Mouse (Mus musculus) adrenal gland, adult 2 months (tissue): ENCODE results near the gene Palm. TPM values are rescaled to one million over a fixed set of nuclear protein-coding genes. Genes with fewer than 3 reads are reported as not detected.

ENCODE experiments used
- DNase-seq: peaks from one replicate; pipeline ENCODE4 v3.0.0; 2021
- polyA plus RNA-seq: library from polyadenylated mRNA; depleted of rRNA; stranded (reverse); fragments of >200 nt; gene quantifications from 2 replicates; pipeline ENCODE4 v1.2.3, GENCODE M21; 2012
- total RNA-seq, 2 experiments: library from RNA; stranded (reverse); gene quantifications; 2 replicates each; pipeline ENCODE4 v1.2.3; 2021

The Palm gene
- total and polyA plus RNA-seq, 3 experiments = 68.1 to 138 (median 105) TPM

- peak; percentile 64 for DNase-seq
These were observed 62.3 kb downstream of the Palm start for GRCm38 (mm10) chr10:79855558-79856184.

DNA sequence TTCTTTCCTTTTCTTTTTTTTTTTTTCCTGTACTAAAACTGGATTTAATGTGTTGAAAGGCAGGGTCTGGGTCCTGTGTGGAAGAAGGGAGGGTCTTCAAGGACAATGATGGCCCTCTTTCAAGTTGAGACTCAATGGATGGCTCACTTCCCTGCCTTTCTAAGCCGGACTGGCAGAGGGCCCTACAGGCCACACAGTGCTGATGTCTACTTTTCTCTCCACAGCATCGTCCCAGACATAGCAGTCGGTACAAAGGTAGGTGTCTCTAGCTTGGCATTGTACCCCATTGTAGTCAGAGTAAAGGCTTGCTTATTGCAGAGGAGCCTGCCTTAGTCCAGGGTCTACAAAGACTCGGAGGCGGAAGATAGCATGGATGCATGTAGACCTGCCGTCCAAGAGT is 62.9 kb downstream of the Palm start:
- DNase-seq = no peak

- DNase-seq = peak; percentile 36
These were observed 63.5 kb downstream of the Palm start for GRCm38 (mm10) chr10:79856704-79857451.

- peak; percentile 68 for DNase-seq
These were observed 64.1 kb downstream of the Palm start for GRCm38 (mm10) chr10:79857452-79857811.

DNA sequence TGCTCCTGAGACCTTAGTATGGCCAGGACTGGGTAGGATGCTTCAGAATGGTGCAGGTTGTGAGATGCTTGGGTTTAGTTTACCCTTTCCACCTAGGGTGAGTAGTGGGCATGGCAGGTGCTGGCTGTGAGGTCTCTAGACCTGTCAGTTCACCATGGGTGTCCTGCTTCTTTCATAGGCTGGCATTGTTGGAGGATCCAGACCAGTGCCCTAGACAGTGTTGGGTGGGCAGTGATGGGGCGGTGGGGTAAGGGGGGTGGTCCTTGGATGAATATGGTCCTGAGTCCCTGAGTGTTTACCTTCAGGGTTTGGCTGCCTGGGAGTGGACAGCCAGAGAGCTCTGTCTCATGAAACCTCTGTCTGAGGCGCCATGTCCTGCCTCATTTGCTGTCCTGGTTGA is 64.5 kb downstream of the Palm start:
- DNase-seq = no peak

GRCm38 (mm10) chr10:79858416-79859074 is 65.2 kb downstream of the Palm start:
- peak; percentile 75 for DNase-seq

- DNase-seq = peak; percentile 25
These were observed 65.7 kb downstream of the Palm start for GRCm38 (mm10) chr10:79859116-79859515.

DNA sequence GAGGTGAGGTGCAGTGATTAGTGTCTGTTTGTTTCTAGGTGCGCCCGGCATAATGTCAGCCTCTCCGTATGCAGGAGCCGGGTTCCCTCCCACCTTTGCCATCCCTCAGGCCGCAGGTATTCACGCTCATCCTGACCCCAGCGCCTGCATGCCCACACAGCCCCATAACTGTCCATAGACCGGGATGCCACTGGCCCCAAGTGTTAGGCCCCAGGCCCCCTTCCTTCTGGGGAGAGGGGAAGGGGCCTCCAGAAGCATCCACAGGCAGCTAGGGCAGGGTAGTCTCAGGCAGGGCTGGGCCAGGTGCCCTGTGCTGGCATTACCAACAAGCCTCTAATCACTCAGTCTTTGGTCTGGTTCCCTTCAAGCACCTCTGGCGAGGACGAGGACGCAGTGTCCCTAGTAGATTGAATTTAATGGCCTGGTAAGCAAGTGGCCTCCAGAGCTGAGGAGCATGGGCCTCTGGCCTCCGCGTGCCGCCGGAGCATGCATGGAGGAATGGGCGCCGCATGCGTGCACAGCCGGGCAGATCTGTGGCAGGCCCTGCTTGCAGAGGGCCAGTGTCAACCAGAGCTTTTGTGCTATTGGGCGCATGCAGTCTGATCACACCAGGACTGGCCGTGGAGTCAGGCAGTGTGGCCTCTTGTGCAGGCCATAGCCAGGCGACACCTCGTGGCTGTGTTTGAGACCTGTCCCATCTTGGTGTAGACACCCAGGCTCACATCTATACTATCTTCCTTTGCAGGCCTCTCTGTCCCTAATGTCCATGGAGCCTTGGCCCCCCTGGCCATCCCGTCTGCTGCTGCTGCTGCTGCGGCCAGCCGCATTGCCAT is 66.9 kb downstream of the Palm start:
- DNase-seq = no peak

DNA sequence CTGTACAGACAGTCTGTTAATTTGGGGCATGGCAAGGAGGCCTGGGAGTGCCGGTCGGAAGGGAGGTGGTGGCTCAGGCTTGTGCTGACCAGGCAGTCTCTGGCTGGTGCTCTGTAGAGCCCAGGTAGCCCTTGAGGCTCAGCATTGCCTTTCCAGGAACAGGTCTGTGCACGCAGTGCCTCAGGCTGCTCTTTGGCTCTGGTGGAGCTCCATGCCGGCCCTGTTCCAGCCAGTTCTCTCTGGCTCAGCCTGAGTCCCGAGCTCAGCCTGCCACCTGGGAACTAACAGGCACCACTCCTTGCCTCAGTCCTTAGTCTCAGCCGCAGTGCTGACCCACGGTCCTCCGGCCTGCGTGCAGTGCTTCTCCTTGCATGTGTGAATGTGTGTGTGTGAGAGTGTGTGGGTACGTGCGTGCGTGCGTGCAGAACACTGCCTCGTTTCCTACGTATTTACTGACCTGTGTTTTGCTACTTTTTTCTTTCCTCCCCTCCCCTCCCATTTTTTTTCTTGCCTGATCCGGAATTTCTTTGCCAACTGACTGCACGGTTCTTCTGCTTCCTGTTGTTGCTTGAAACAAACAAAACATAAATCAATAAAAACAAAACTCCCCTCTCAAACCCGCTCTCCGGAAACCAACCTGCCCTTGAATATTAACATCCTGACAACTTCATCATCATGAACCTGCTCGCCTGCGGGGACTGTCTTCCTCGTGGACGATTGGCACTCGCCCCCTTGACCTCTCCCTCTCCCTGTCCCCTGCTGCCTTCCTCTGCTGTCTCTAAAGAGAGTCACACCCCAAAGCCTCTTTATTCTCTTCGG is 68.1 kb downstream of the Palm start:
- DNase-seq = peak; percentile 16

- DNase-seq = no peak
These were observed 68.8 kb downstream of the Palm start for GRCm38 (mm10) chr10:79862049-79862788.

GRCm38 (mm10) chr10:79862925-79863324 is 69.6 kb downstream of the Palm start:
- DNase-seq = peak; percentile 16

DNA sequence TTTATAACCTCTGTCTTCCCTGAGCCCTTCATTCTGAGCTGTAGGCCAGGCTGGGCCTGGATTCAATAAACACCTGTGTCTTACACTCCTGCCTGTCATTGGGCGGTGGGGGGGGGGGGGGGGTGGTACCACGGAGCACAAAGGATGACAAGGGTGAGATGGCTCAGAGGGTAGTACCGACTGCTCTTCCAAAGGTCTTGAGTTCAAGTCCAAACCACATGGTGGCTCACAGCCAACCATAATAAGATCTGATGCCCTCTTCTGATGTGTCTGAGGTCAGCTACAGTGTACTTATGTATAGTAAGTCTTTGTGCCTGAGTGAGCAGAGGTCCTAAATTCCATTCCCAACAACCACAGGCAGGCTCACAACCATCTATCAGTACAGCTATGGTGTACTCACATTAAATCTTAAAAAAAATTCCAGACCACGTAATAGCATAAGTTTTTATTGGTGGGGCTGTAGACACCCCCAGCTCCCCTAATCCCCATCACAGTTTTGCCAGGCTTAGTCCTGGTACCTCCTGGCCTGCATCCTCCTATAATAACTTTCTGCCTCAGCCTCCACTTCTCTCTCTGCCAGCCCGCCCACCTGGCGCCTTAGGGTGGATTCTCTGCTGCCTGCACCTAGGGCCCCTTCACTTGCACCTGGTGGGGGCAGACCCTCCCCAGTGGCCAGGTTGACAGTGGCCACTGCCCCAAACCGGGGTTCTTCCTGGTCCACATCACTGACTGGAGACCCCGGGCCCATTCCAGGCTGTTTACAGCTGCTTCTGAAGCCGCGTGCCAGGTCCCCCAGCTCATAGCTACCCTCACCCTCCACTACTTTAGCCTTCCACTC is 71.2 kb downstream of the Palm start:
- peak; percentile 35 for DNase-seq

DNA sequence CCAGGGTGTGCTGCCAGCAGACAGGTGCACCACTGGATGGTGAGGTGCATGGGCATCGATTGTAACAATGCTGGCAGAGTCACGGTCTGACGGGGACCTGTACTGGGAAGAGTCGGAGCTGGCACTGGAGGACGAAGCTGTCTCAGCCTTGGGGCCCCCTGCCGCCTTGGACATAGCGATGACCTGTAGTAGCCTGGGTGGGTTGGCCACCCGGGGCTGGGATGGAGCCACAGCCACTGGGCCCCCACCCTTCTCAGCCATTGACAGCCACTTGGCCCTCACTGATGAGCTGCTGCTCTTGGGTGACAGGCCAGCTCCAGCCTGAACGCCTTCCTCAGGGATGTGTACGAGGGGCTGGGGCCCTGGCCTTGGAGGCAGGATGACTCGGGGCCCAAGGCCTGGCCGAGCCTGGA is 71.8 kb downstream of the Palm start:
- peak; percentile 61 for DNase-seq

GRCm38 (mm10) chr10:79865801-79866295 is 72.5 kb downstream of the Palm start:
- DNase-seq = peak; percentile 68

- no peak for DNase-seq
These were observed 73.2 kb downstream of the Palm start for GRCm38 (mm10) chr10:79866601-79867000.
